Mouse (Mus musculus): ENCODE data around the gene Adam12. TPM values are rescaled to one million over a fixed set of nuclear protein-coding genes. Genes with fewer than 3 reads are reported as not detected.

The Adam12 gene
- polyA plus RNA-seq, 1 experiment from 2014 or later: 23.2 TPM

GRCm38 (mm10) chr7:134144111-134144510 lies 87.8 kb downstream of the Adam12 start:
- Histone ChIP-seq H3K4me2 (no peak overlapping the region), H3K27ac (peak overlapping the region; percentile 35; the same call in 1 of the 2 replicates), H3K36me3 (no peaks in the 10 kb centered on the region), H3K9ac (no peak overlapping the region), H3K4me1 (peaks cover 25% of the 10 kb centered on the region), H3K27me3 (no peaks in the 10 kb centered on the region), H3K4me3 (no peak overlapping the region), H3K9me3 (no peaks in the 10 kb centered on the region)
- no peak for ATAC-seq (ENCODE audit: borderline replicate concordance, extremely low read depth, low FRiP score, low TSS enrichment)
- 47% methylated on average over 9 of the region's 9 CpGs for WGBS

DNA sequence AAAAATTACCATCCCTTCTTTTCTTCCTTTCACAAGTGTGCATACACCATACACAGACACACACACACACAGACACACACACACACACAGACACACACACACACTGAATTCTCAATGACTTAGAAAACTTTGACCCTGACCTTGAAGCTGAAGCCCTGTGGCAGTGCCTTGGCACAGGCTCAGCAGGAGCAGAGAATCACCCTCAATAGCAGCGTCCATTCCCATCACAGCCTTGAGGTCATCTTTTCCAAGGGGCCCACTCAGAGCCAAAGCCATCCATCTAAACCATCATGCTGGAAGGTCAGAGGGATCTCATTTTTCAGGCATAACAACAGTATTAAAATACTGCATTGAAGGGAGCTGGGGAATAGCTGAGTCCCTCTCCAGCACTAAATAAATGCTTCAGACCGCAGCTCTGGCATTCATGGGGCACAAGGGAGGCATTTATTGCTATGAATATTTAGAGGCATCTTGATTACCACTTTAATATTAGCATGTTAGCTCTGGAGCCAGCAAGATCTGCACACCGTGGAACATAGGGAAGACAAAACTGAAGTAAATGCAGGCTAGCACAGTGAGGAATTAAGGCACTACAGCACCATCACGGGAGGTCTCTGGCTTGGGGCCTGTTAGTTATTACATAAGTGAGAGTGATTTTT lies 92.5 kb downstream of the Adam12 start:
- no peaks in the 10 kb centered on the region for H3K9me3 ChIP-seq
- 61% methylated on average over 4 of the region's 4 CpGs for WGBS
- H3K4me2 ChIP-seq: no peak overlapping the region
- 0 out of 2 replicates have a peak, but pooled peaks have one; percentile 57 for ATAC-seq (ENCODE audit: borderline replicate concordance, extremely low read depth, low FRiP score, low TSS enrichment)
- H3K27me3 ChIP-seq: no peaks in the 10 kb centered on the region
- no peak overlapping the region for H3K9ac ChIP-seq
- peaks cover 3% of the 10 kb centered on the region; the same call in 1 of the 2 replicates for H3K36me3 ChIP-seq
- peaks cover 20% of the 10 kb centered on the region for H3K4me1 ChIP-seq
- no peak overlapping the region for H3K27ac ChIP-seq
- no peak overlapping the region for H3K4me3 ChIP-seq

DNA sequence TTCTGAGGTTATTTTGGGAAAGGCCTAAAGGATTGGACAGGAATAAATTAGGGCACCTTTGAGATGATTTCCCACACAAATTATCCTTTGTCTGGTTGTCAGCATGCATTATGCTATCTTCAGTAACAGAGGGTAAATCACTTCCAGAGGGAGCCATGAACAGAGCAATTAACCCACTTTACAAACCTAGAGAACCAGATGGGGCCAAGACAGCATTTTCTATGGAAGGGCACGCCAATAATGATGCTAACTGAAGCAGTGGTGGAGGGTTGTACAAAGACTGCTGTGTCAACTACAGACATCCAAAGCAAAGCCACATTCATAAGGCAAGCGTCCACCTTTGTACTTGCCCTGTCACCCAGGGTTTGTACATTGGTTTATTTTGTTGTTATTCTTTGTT lies 99.6 kb downstream of the Adam12 start:
- Histone ChIP-seq H3K4me1 (no peaks in the 10 kb centered on the region), H3K4me3 (no peak overlapping the region), H3K9me3 (no peaks in the 10 kb centered on the region), H3K36me3 (peaks cover 9% of the 10 kb centered on the region; the same call in 1 of the 2 replicates), H3K27me3 (no peaks in the 10 kb centered on the region), H3K9ac (no peak overlapping the region), H3K4me2 (no peak overlapping the region), H3K27ac (no peak overlapping the region)
- 85% methylated on average over 2 of the region's 2 CpGs for WGBS
- ATAC-seq (ENCODE audit: borderline replicate concordance, extremely low read depth, low FRiP score, low TSS enrichment): no peak

DNA sequence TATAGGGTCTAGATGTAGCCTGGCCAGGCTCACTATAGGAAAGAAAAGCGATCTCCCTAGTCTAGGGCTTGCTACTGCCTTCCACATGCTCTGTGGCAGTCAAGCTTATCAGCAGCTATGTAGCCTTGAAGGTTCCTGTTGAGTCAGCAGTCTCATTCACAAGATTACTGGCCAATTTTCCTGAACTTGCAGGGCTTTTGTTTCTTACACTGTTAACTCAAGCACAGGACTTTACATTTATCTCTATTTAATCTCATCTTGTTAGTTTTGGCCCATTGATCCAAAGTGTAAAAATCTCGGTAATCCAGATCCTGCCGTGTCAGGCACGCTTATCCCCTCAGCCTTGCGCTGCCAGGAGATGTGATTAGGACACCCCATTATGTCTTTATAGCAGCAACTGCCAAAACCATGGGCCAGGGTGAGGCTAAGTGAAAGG lies 103.8 kb downstream of the Adam12 start:
- Histone ChIP-seq H3K9ac (no peak overlapping the region), H3K4me3 (no peak overlapping the region), H3K4me2 (no peak overlapping the region), H3K4me1 (no peaks in the 10 kb centered on the region), H3K36me3 (no peaks in the 10 kb centered on the region), H3K27me3 (no peaks in the 10 kb centered on the region), H3K27ac (no peak overlapping the region), H3K9me3 (no peaks in the 10 kb centered on the region)
- 51% methylated on average over 5 of the region's 5 CpGs for WGBS
- peak; percentile 23; the same call in 1 of the 2 replicates for ATAC-seq (ENCODE audit: borderline replicate concordance, extremely low read depth, low FRiP score, low TSS enrichment)

DNA sequence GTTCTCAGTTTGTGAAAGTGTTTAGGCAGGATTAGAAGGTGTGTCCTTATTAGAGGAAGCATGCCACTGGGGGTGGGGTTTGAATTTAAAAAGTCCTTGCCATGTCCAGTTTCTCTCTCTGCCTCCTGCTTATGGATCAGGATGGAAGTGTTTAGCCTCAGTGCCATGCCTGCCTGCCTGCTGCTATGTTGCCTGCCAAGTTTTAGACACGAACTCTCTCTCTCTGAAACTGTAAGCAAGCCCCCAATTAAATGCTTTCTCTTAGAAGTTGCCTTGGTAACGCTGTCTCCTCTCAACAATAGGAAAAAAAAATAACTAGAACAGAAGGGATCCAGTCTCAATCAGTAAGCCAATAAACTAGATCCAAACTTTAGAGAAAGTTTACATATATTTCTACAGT lies 110.5 kb downstream of the Adam12 start:
- no peak for ATAC-seq (ENCODE audit: borderline replicate concordance, extremely low read depth, low FRiP score, low TSS enrichment)
- H3K9ac ChIP-seq: no peak overlapping the region
- no peak overlapping the region for H3K27ac ChIP-seq
- no peaks in the 10 kb centered on the region for H3K9me3 ChIP-seq
- no peak overlapping the region for H3K4me3 ChIP-seq
- no peaks in the 10 kb centered on the region for H3K36me3 ChIP-seq
- no peaks in the 10 kb centered on the region for H3K4me1 ChIP-seq
- H3K4me2 ChIP-seq: no peak overlapping the region
- 51% methylated on average over 2 of the region's 2 CpGs for WGBS
- H3K27me3 ChIP-seq: no peaks in the 10 kb centered on the region

- no peaks in the 10 kb centered on the region for H3K27me3 ChIP-seq
- peak; percentile 57 for ATAC-seq (ENCODE audit: borderline replicate concordance, extremely low read depth, low FRiP score, low TSS enrichment)
- peaks cover 11% of the 10 kb centered on the region for H3K4me1 ChIP-seq
- H3K4me2 ChIP-seq: no peak overlapping the region
- H3K27ac ChIP-seq: peak overlapping the region; percentile 41
- no peak overlapping the region for H3K9ac ChIP-seq
- H3K36me3 ChIP-seq: no peaks in the 10 kb centered on the region
- no peak overlapping the region for H3K4me3 ChIP-seq
- H3K9me3 ChIP-seq: no peaks in the 10 kb centered on the region
- 70% methylated on average over 8 of the region's 8 CpGs for whole genome bisulfite sequencing
Observed at GRCm38 (mm10) chr7:134115438-134115837, 116.5 kb downstream of the Adam12 start.

DNA sequence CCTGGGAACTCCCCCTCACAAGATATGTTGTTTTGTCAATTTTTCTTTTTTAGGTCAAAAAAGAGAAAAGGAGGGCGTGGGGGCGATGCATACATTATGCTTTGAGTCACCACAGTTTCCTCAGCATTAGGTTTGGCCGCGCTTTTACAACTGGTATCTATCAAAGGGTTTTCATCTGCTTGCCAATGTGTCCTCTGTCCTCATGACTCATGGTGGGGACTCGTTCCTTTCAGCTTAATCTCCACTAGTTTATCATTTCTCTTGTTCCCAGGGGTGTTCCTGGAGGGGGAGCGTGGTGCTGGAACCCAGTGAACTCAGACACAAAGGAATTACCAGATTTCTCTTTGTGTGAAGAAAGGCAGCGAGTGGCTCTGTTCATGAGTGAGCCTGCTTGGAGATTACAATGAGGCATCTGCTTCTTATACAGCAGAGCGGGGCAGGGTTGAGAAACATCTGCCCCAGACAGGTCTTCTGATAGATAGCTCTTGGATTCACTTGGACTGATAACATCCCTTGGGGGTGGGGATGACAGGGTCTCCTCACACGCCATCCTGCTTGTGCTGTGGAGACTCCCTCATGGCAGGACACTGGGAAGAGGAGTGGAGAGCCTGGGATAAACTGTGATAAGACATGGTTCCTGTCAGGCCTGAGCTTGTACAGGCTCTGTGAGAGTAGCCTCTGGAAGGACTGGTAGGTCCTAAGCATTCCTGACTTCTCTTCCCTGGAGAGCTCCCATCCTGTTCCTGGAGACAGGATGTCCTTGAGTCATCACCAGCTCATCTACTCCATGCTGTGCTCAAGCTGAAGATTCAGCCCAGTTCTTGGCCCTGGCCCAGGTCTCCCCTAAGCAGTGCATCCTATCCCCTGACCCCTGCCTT lies 117.4 kb downstream of the Adam12 start:
- 59% methylated on average over 9 of the region's 9 CpGs for WGBS
- peak; percentile 44 for ATAC-seq (ENCODE audit: borderline replicate concordance, extremely low read depth, low FRiP score, low TSS enrichment)
- no peak overlapping the region for H3K27ac ChIP-seq

DNA sequence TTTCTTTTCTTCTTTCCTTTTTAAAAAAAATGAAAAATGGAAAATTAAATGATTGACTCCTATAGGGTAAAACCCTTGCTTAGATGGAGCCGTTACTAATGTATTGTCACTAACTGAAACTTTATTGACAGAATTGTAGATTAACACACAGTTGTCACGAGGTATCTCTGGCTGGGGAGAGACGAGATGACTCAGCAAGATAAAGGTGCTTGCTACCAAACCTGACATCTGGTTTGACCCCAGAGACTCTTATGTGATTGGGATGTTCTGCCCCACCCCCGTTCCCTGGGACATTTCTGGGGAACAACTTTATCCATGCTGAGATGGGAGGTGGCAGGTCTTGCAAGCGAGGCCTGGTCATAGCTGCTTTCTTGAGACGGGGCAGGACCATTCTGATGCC lies 118.1 kb downstream of the Adam12 start:
- no peak overlapping the region for H3K9ac ChIP-seq
- no peak overlapping the region for H3K4me3 ChIP-seq
- H3K4me1 ChIP-seq: peaks cover 11% of the 10 kb centered on the region
- H3K27ac ChIP-seq: no peak overlapping the region
- no peak for ATAC-seq (ENCODE audit: borderline replicate concordance, extremely low read depth, low FRiP score, low TSS enrichment)
- no peaks in the 10 kb centered on the region for H3K9me3 ChIP-seq
- WGBS: 64% methylated on average over 6 of the region's 6 CpGs
- H3K36me3 ChIP-seq: no peaks in the 10 kb centered on the region
- H3K27me3 ChIP-seq: no peaks in the 10 kb centered on the region
- H3K4me2 ChIP-seq: no peak overlapping the region

More for the DNA sequence above, 117.4 kb downstream of the Adam12 start:
- no peaks in the 10 kb centered on the region for H3K27me3 ChIP-seq
- H3K4me3 ChIP-seq: no peak overlapping the region
- H3K9ac ChIP-seq: no peak overlapping the region
- H3K4me1 ChIP-seq: peaks cover 11% of the 10 kb centered on the region
- H3K36me3 ChIP-seq: no peaks in the 10 kb centered on the region
- no peak overlapping the region for H3K4me2 ChIP-seq
- H3K9me3 ChIP-seq: no peaks in the 10 kb centered on the region

DNA sequence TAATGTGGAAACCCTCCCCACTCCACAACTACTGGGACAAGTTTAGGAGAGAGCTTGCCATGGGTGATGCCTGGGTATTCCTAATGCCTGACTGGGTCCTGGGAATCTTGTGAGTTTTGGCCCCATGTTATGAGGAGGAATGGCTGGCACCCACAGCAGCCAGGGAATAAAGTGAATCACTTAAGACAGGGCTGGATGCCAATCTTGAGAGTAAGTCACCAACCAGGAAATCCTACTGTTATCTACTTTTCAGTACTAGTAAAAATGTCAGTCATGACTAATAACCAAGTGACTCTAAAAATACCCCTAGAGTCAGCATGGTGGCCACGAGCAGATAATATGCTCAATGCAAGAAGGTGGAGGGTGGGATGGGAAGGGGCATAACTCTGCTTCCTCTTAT lies 121.8 kb downstream of the Adam12 start:
- no peak for ATAC-seq (ENCODE audit: borderline replicate concordance, extremely low read depth, low FRiP score, low TSS enrichment)
- H3K9ac ChIP-seq: no peak overlapping the region
- peaks cover 8% of the 10 kb centered on the region for H3K4me1 ChIP-seq
- no peak overlapping the region for H3K27ac ChIP-seq
- no peak overlapping the region for H3K4me2 ChIP-seq
- no peak overlapping the region for H3K4me3 ChIP-seq
- WGBS: 69% methylated on average over 1 of the region's 1 CpGs
- no peaks in the 10 kb centered on the region for H3K9me3 ChIP-seq
- no peaks in the 10 kb centered on the region for H3K27me3 ChIP-seq
- H3K36me3 ChIP-seq: no peaks in the 10 kb centered on the region

DNA sequence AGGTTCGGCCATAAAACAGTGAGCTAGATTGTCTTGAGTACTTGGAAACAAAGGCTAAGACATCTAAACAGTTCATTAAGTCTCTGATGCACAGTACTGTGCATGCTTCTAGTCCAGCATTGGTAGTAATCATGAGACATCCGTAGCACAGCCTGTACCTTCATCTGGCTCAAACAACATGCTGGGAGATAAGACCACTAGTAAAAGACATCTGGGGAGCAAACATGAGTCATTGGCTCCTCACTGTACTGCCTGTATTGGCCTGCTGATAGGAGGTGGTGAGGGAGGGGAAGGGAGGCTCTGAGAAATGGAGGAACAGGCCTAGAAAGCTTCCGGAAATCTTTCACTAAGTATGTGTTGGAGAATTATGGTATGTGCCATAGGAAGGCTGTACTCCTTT lies 124.1 kb downstream of the Adam12 start:
- no peak overlapping the region for H3K9ac ChIP-seq
- no peaks in the 10 kb centered on the region for H3K4me1 ChIP-seq
- no peak for ATAC-seq (ENCODE audit: borderline replicate concordance, extremely low read depth, low FRiP score, low TSS enrichment)
- 63% methylated on average over 3 of the region's 3 CpGs for WGBS
- H3K4me2 ChIP-seq: no peak overlapping the region
- H3K9me3 ChIP-seq: no peaks in the 10 kb centered on the region
- H3K27me3 ChIP-seq: no peaks in the 10 kb centered on the region
- no peak overlapping the region for H3K4me3 ChIP-seq
- no peaks in the 10 kb centered on the region for H3K36me3 ChIP-seq
- H3K27ac ChIP-seq: no peak overlapping the region

DNA sequence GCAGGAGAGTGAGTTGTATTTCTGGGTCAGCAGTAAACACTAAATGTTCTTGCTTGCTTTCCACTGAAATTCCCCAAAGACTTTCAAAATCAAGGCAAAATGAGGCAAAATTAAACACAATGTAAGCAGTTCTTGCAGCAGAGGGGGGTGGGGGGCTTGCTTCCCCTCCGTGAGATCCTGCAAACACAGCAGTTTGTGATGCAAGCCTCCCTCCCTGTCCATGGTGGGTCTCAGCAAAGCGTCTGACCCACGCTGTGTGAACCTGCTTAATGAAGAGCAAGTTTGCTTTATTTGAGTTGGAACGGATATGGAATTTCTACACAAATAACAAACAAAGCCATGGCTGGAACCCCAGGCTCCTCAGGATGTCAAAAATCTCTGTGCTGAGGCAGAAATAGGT lies 132.9 kb downstream of the Adam12 start:
- Histone ChIP-seq H3K4me2 (no peak overlapping the region), H3K27ac (peak overlapping the region; percentile 47; the same call in 1 of the 2 replicates)

DNA sequence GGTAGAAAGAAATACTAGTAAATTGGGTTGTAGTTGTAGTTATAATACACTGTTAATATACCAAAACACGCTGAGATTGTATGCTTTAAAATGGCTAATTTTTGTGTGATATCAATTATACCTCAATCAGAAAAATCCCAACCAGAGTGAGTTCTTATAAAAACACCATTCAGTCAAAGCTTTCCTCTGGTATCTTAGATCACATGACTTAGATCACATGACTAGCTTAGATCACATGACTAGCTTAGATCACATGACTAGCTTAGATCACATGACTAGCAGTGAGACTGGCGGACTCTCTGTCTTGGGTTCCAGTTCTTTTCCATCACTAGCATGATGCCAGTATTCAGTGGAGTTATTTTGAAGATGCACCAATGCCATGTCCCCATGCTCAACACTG lies 134.1 kb downstream of the Adam12 start:
- ATAC-seq (ENCODE audit: borderline replicate concordance, extremely low read depth, low FRiP score, low TSS enrichment): no peak
- 88% methylated on average over 2 of the region's 2 CpGs for WGBS
- H3K4me1 ChIP-seq: peaks cover 25% of the 10 kb centered on the region
- no peaks in the 10 kb centered on the region for H3K36me3 ChIP-seq
- no peaks in the 10 kb centered on the region for H3K9me3 ChIP-seq
- no peaks in the 10 kb centered on the region for H3K27me3 ChIP-seq
- H3K27ac ChIP-seq: no peak overlapping the region
- H3K9ac ChIP-seq: no peak overlapping the region
- no peak overlapping the region for H3K4me3 ChIP-seq
- H3K4me2 ChIP-seq: no peak overlapping the region

More for the DNA sequence above, 132.9 kb downstream of the Adam12 start:
- Histone ChIP-seq H3K4me1 (peaks cover 18% of the 10 kb centered on the region), H3K9ac (no peak overlapping the region), H3K27me3 (no peaks in the 10 kb centered on the region), H3K4me3 (no peak overlapping the region), H3K36me3 (no peaks in the 10 kb centered on the region), H3K9me3 (no peaks in the 10 kb centered on the region)
- ATAC-seq (ENCODE audit: borderline replicate concordance, extremely low read depth, low FRiP score, low TSS enrichment): peak; percentile 31; the same call in 1 of the 2 replicates
- 25% methylated on average over 4 of the region's 4 CpGs for WGBS

Data from lung, embryonic 15.5 days (tissue).